Mouse (Mus musculus) stomach, embryonic 15.5 days (tissue): ENCODE measurements around the gene Necap2. TPM values are rescaled to one million over a fixed set of nuclear protein-coding genes. Genes with fewer than 3 reads are reported as not detected.
A peak's percentile ranks its signal among the peaks of the same experiment; 100 is the strongest.

Source experiments
- ATAC-seq: fragments of 200-750 bp; cut with Nextera tagmentation; 2 replicates; pipeline ENCODE4 v1.8.0; 2017; ENCODE audit warnings: low read depth, moderate number of reproducible peaks, moderate TSS enrichment; ENCODE audit not compliant: insufficient read depth, low FRiP score
- H3K27ac ChIP-seq: fragments of 300-500 bp; sonication (generic); 2 replicates; pipeline ENCODE4 v1.5.1; 2015; ENCODE audit warnings: mild to moderate bottlenecking, inconsistent platforms
- H3K27me3 ChIP-seq: fragments of 300-500 bp; sonication (generic); replicated peaks from 2 replicates; pipeline ENCODE4 v1.6.1; 2015; ENCODE audit warnings: inconsistent platforms
- H3K36me3 ChIP-seq: fragments of 300-500 bp; sonication (generic); 2 replicates; pipeline ENCODE4 v1.6.1; 2015; ENCODE audit warnings: inconsistent platforms
- H3K4me1 ChIP-seq: fragments of 300-500 bp; sonication (generic); 2 replicates; pipeline ENCODE4 v1.6.1; 2015; ENCODE audit warnings: inconsistent platforms
- H3K4me2 ChIP-seq: fragments of 300-500 bp; sonication (generic); 2 replicates; pipeline ENCODE4 v1.6.1; 2015; ENCODE audit warnings: mild to moderate bottlenecking, inconsistent platforms
- H3K4me3 ChIP-seq: fragments of 300-500 bp; sonication (generic); replicated peaks from 2 replicates; pipeline ENCODE4 v1.5.1; 2015; ENCODE audit warnings: inconsistent platforms
- H3K9ac ChIP-seq: fragments of 300-500 bp; sonication (generic); 2 replicates; pipeline ENCODE4 v1.6.1; 2015; ENCODE audit warnings: inconsistent platforms
- H3K9me3 ChIP-seq: fragments of 300-500 bp; sonication (generic); 2 replicates; pipeline ENCODE4 v1.6.1; 2016; ENCODE audit warnings: inconsistent platforms
- WGBS: fragments of 180-500 bp; shearing (Covaris S2); methylation state at CpG from one replicate; pipeline ENCODE4 v1.1.7; 2015; 5-methylcytosine and 5-hydroxymethylcytosine counted together
- polyA plus RNA-seq: library from polyadenylated mRNA; unstranded; fragments of >200 nt; fragmentation: Nextera tagmentation; extraction: Ambion mirVana; gene quantifications from 2 replicates; pipeline ENCODE4 v1.2.1, GENCODE M21; 2015

The Necap2 gene
- polyA plus RNA-seq: 81.4 and 82.0 TPM in 2 replicates

DNA sequence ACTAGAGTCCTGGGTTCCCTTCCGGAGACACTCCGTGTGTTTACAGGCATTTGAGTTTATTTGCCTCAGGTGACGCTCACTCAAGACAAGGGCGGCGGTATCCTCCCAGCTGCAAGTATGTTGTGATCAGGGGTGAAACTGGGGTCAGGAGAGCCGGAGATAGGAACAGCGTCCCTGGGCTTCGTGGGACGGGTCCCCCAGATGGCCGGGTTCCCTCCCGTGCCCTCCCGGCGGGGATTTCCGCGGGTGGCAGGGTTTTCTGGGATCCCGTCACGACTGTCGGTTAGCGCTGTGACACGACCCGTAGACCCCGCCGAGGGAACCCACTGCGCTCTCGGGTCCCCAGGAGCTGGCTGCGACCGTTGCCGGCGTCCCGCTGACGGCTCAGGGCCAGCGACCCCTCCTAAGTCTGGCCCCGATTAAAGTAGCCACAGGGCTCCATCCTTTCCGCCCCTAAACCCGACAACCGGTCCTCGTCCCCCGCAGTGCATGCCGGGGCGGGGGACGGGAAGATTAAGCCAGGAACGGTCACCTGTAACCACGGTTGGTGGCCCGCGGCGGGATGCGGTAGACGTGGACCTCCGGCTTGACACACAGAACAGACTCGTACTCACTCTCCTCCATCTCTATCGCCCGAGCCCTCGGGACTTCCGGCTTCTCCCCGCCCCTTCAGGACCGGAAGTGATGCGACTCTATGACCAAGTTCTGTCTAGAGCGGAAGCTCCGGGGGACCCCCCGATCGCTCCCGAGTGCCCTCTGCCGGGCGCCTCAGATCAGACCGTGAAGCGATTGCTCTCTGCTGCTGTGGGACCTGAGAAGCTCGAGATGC is at the start of gene Necap2:
Necap2 (minus strand) TSS at position 677 of the 829 bp plus-strand sequence.
- WGBS: under 1% methylated on average over 67 of the region's 67 CpGs
- H3K4me2 ChIP-seq: peak within 1 kb of the TSS; percentile 76
- peak within 1 kb of the TSS; percentile 93 for H3K9ac ChIP-seq
- peak; percentile 89 for ATAC-seq
- peak within 1 kb of the TSS; percentile 93 for H3K4me3 ChIP-seq
- H3K9me3 ChIP-seq: no peaks in the 10 kb centered on the region
- peak within 1 kb of the TSS; percentile 72 for H3K27ac ChIP-seq
- H3K4me1 ChIP-seq: peaks cover 16% of the 10 kb centered on the region
- no peaks in the 10 kb centered on the region for H3K27me3 ChIP-seq
- H3K36me3 ChIP-seq: peaks cover 4% of the 10 kb centered on the region; the same call in 1 of the 2 replicates

- ATAC-seq: no peak
- H3K4me3 ChIP-seq: no peak overlapping the region
- H3K9me3 ChIP-seq: no peaks in the 10 kb centered on the region
- H3K4me1 ChIP-seq: 0 out of 2 replicates have a peak, but pooled peaks cover 4% of the 10 kb centered on the region
- no peak overlapping the region for H3K9ac ChIP-seq
- no peak overlapping the region for H3K27ac ChIP-seq
- WGBS: 30% methylated on average over 1 of the region's 1 CpGs
- H3K4me2 ChIP-seq: no peak overlapping the region
- H3K36me3 ChIP-seq: peaks cover 3% of the 10 kb centered on the region
- no peaks in the 10 kb centered on the region for H3K27me3 ChIP-seq
Measured at GRCm38 (mm10) chr4:141123065-141123464, 44.9 kb upstream of the Necap2 start.

DNA sequence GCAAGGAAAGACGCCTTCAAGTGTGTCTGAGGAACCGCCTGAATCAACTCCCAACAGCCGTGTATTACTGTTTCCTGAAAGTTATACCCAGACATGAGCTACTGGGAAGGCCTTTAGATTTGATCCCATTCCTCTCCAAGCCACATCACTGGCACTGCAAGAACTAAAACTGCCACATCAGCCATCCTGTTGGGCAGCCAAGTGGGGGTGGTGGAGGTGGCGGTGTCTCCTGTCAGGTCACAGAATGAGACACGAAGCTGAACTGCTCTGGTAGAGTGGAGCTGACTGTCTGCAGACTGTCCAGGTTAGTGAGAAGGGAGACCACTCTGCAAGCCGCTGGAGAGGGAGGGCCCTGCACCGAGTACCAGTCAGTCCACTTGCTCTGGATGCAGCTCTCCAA is 44.5 kb upstream of the Necap2 start:
- H3K36me3 ChIP-seq: peaks cover 7% of the 10 kb centered on the region
- 0 out of 2 replicates have a peak, but pooled peaks cover 4% of the 10 kb centered on the region for H3K4me1 ChIP-seq
- no peaks in the 10 kb centered on the region for H3K9me3 ChIP-seq
- no peak overlapping the region for H3K4me2 ChIP-seq
- H3K4me3 ChIP-seq: no peak overlapping the region
- no peak for ATAC-seq
- WGBS: 79% methylated on average over 7 of the region's 7 CpGs
- no peaks in the 10 kb centered on the region for H3K27me3 ChIP-seq
- H3K27ac ChIP-seq: no peak overlapping the region
- no peak overlapping the region for H3K9ac ChIP-seq

- H3K4me3 ChIP-seq: no peak overlapping the region
- 0 out of 2 replicates have a peak, but pooled peaks cover 4% of the 10 kb centered on the region for H3K4me1 ChIP-seq
- H3K4me2 ChIP-seq: no peak overlapping the region
- ATAC-seq: peak; percentile 44; the same call in 1 of the 2 replicates
- no peaks in the 10 kb centered on the region for H3K27me3 ChIP-seq
- H3K27ac ChIP-seq: no peak overlapping the region
- H3K9ac ChIP-seq: no peak overlapping the region
- H3K36me3 ChIP-seq: peaks cover 26% of the 10 kb centered on the region
- 23% methylated on average over 11 of the region's 11 CpGs for WGBS
- no peaks in the 10 kb centered on the region for H3K9me3 ChIP-seq
Measured at GRCm38 (mm10) chr4:141120700-141121099, 42.5 kb upstream of the Necap2 start.

DNA sequence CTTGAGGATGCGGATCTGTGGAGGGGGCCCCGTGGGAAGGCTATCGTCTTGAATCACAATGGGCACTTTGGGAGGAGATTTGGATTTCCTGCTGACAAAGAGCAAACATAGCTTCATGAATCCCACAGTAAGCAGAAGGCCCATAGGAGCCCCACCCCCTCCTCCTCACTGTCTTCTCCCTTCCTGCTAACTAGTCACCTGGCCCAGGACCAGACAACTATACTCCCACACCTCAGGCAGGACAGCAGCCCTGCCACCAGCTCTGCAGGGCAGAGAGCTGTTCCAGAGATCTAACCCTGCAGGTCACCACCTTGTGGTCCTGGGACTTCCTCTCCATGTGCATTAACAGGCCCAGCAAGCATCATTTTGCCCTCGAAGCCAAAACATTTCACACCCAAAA is 40.5 kb upstream of the Necap2 start:
- H3K27ac ChIP-seq: no peak overlapping the region
- no peak overlapping the region for H3K9ac ChIP-seq
- no peaks in the 10 kb centered on the region for H3K27me3 ChIP-seq
- 57% methylated on average over 4 of the region's 4 CpGs for WGBS
- H3K4me3 ChIP-seq: no peak overlapping the region
- H3K4me2 ChIP-seq: no peak overlapping the region
- H3K9me3 ChIP-seq: no peaks in the 10 kb centered on the region
- no peak for ATAC-seq
- peaks cover 9% of the 10 kb centered on the region for H3K4me1 ChIP-seq
- peaks cover 43% of the 10 kb centered on the region for H3K36me3 ChIP-seq

DNA sequence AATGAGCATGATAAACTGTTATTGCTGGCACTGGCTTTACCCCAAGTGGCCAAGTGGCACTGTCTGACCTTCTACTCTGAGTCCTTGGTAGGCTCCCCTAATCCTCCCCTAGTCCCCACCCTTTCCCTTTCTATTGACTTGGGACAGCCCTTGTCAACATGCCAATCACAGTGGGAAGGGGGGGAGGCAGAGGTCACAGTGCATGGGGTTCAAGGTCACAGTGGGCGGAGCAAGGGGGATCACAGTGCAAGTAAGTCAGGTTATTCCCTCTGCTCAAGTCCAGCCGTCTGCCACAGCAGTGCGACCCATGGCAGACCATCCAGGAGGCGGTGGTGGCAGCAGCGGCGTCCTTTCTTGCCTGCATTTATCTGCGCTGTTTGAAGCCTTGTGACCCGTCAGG is 37.2 kb upstream of the Necap2 start:
- 85% methylated on average over 8 of the region's 8 CpGs for WGBS

DNA sequence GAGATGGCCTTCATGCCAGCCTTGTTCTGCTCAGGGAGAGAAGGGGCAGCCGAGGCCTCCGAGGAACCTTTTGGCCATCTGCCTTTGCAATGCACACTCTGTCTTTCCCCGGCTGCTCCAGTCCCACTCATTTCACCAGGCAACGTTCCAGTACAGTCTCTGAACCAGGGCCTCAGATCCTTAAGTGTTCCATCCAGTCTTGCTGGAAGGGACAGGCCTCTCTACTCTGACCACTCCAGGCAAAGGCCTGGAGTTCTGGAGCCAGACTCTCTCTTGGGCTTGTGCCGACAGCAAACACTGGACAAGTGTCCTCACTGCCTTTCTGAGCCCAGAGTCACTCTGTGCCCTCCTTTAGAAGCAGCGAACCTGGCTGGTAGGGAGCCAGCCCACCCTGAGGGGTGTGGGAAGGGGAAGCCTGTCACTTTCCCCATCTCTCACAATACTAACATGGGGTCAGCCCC is 36.4 kb upstream of the Necap2 start:
- peaks cover 64% of the 10 kb centered on the region for H3K36me3 ChIP-seq

More for the DNA sequence above, 37.2 kb upstream of the Necap2 start:
- no peak overlapping the region for H3K4me3 ChIP-seq
- H3K4me1 ChIP-seq: peaks cover 7% of the 10 kb centered on the region
- no peak overlapping the region for H3K9ac ChIP-seq
- peaks cover 61% of the 10 kb centered on the region for H3K36me3 ChIP-seq
- H3K27me3 ChIP-seq: no peaks in the 10 kb centered on the region
- no peak for ATAC-seq
- H3K4me2 ChIP-seq: no peak overlapping the region
- H3K9me3 ChIP-seq: no peaks in the 10 kb centered on the region
- no peak overlapping the region for H3K27ac ChIP-seq

DNA sequence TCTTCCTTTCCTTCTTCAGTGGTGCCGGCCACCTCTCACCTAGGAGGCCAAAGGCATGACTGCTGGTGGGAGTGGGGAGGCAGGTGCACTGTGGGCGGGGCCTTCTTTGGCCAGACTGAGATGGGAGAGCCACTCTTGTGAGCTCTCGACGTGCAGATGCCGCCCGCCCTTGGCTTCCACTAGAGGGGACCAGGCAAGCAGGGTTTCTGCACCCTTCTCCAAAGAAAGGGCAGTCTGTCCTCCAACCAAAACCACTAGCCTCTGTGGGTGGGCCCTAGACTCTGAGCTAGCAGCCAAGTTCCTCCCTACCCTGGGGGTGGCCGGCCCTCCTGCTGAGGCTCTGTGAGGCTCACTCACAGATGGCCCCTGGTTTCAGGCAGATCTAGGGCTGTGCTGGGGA is 35.7 kb upstream of the Necap2 start:
- Histone ChIP-seq H3K4me3 (no peak overlapping the region), H3K27ac (no peak overlapping the region), H3K9ac (no peak overlapping the region), H3K36me3 (peaks cover 64% of the 10 kb centered on the region), H3K4me2 (no peak overlapping the region), H3K4me1 (peaks cover 7% of the 10 kb centered on the region), H3K27me3 (no peaks in the 10 kb centered on the region), H3K9me3 (no peaks in the 10 kb centered on the region)
- 0 out of 2 replicates have a peak, but pooled peaks have one; percentile 12 for ATAC-seq
- 71% methylated on average over 7 of the region's 7 CpGs for WGBS

More for the DNA sequence above, 36.4 kb upstream of the Necap2 start:
- Histone ChIP-seq H3K9ac (no peak overlapping the region), H3K4me1 (peaks cover 7% of the 10 kb centered on the region), H3K9me3 (no peaks in the 10 kb centered on the region), H3K27me3 (no peaks in the 10 kb centered on the region), H3K4me2 (no peak overlapping the region), H3K27ac (peak overlapping the region; percentile 21; the same call in 1 of the 2 replicates), H3K4me3 (no peak overlapping the region)
- 89% methylated on average over 6 of the region's 6 CpGs for WGBS
- ATAC-seq: no peak

DNA sequence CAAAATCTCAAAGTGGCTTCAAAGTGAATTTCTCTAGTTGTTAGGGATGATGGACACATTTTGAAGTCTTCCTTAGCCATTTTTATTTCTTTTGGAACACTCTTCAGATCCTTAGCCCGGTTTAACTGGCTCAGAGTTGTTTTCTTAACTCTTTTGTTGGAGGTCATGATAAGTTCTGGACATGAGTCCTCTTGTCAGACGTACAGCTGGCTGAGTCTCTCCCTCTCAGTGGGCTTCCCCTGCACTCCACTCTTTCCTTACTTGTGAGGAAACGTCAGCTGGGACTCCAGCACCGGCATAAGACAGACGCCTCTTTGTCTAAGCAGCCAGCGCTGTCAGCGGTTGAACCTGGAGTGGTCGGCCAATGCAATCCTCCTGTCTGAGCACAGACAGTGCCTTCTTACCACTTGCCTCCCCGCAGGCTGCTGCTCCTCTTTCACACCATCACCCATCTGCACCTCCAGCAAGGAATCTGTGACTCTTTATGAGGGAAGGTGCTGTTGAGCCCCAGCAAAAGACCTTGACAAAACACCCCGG is 30.1 kb upstream of the Necap2 start:
- Histone ChIP-seq H3K4me3 (no peak overlapping the region), H3K9ac (no peak overlapping the region), H3K36me3 (peaks cover 17% of the 10 kb centered on the region), H3K27ac (no peak overlapping the region), H3K27me3 (no peaks in the 10 kb centered on the region), H3K4me2 (no peak overlapping the region), H3K4me1 (no peaks in the 10 kb centered on the region), H3K9me3 (no peaks in the 10 kb centered on the region)
- 36% methylated on average over 10 of the region's 10 CpGs for WGBS
- no peak for ATAC-seq

GRCm38 (mm10) chr4:141106526-141107183 is 28.5 kb upstream of the Necap2 start:
- Histone ChIP-seq H3K9me3 (no peaks in the 10 kb centered on the region), H3K9ac (no peak overlapping the region), H3K4me3 (no peak overlapping the region), H3K36me3 (peaks cover 12% of the 10 kb centered on the region), H3K4me1 (no peaks in the 10 kb centered on the region), H3K27me3 (no peaks in the 10 kb centered on the region), H3K27ac (no peak overlapping the region), H3K4me2 (no peak overlapping the region)
- 77% methylated on average over 16 of the region's 16 CpGs for WGBS
- ATAC-seq: no peak

GRCm38 (mm10) chr4:141101855-141102254 is 23.7 kb upstream of the Necap2 start:
- ATAC-seq: no peak
- H3K27me3 ChIP-seq: no peaks in the 10 kb centered on the region
- 57% methylated on average over 6 of the region's 6 CpGs for WGBS
- H3K4me1 ChIP-seq: no peaks in the 10 kb centered on the region
- no peak overlapping the region for H3K9ac ChIP-seq
- H3K4me2 ChIP-seq: no peak overlapping the region
- no peak overlapping the region for H3K27ac ChIP-seq
- H3K36me3 ChIP-seq: no peaks in the 10 kb centered on the region
- no peaks in the 10 kb centered on the region for H3K9me3 ChIP-seq
- no peak overlapping the region for H3K4me3 ChIP-seq

DNA sequence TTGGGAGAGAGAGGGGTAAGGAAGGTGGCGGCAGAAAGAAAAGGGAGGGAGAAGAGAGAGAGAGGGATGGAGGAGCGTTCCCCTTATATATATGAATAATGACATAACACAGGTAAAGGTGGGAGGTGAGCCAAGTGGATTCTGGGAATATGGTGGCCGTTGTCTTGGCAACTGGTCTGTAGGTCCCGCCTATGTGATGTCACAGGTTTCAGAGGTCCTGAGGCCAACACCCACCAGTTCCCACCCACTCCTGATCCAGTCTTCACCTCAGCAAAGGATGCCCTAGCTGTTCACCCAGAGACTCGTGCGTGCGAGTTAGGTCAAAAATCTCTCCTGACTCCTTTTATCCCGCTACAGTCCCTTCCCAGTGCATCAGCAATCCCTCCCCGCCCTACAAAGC is 23.1 kb upstream of the Necap2 start:
- WGBS: 86% methylated on average over 9 of the region's 9 CpGs
- H3K27ac ChIP-seq: no peak overlapping the region
- H3K4me3 ChIP-seq: no peak overlapping the region
- no peaks in the 10 kb centered on the region for H3K36me3 ChIP-seq
- H3K27me3 ChIP-seq: no peaks in the 10 kb centered on the region
- H3K9ac ChIP-seq: no peak overlapping the region
- H3K9me3 ChIP-seq: no peaks in the 10 kb centered on the region
- no peak for ATAC-seq
- H3K4me1 ChIP-seq: no peaks in the 10 kb centered on the region
- no peak overlapping the region for H3K4me2 ChIP-seq
